Mouse (Mus musculus): ENCODE data around the gene Ptprq.

- TF ChIP-seq CTCF (IDR thresholded peaks at IDR 0.05; ENCODE audit: extremely low read depth, insufficient read depth, low read length) (no peak), POLR2A (IDR thresholded peaks at IDR 0.05; ENCODE audit: extremely low read depth, insufficient read depth, low read length) (no peak)
These were observed 191.1 kb downstream of the Ptprq start for GRCm38 (mm10) chr10:107528758-107529157.
